Mouse (Mus musculus): ENCODE results near the gene Arl15.

DNA sequence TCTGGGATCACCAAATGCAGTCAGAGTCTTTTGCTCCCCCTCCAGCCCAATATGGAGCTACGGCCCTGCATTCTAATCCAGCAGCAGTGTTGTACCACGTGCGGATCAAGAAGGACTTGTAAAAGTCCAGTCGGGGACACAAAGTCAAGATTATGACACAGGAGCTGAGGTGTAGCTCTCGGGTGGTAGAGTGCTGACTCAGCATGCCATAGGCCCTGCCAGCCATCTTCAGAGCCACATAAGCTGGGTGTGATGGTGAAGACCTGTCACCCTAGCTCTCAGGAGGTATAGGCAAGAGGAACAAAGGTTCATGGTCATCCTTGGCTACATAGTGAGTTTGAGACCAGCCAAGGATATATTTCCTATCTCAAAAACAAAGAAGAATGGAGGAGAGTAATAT, 377.2 kb downstream of the Arl15 start:
- no peak for TF ChIP-seq POLR2A (IDR thresholded peaks at IDR 0.05; ENCODE audit: insufficient read depth, low read depth, low read length)
- TF ChIP-seq CTCF (IDR thresholded peaks at IDR 0.05): no peak
- TF ChIP-seq EP300 (IDR thresholded peaks at IDR 0.05; ENCODE audit: insufficient read depth, low read depth, low read length): no peak

Measured in heart, adult 2 months (tissue).